Mouse (Mus musculus) embryonic facial prominence, embryonic 12.5 days (tissue): ENCODE results near the gene Ets1. TPM values are rescaled to one million over a fixed set of nuclear protein-coding genes. Genes with fewer than 3 reads are reported as not detected.
A peak's percentile ranks its signal among the peaks of the same experiment; 100 is the strongest.

Experiments used
- ATAC-seq: fragments of 200-750 bp; cut with Nextera tagmentation; 2 replicates; pipeline ENCODE4 v1.8.0; 2017; ENCODE audit not compliant: insufficient number of reproducible peaks, insufficient read depth, low FRiP score, low TSS enrichment
- H3K27ac ChIP-seq: fragments of 300-500 bp; sonication (generic); 2 replicates; pipeline ENCODE4 v1.5.1; 2016; ENCODE audit warnings: mild to moderate bottlenecking
- H3K27me3 ChIP-seq: fragments of 300-500 bp; sonication (generic); 2 replicates; pipeline ENCODE4 v1.6.1; 2016; ENCODE audit warnings: mild to moderate bottlenecking, moderate library complexity
- H3K36me3 ChIP-seq: fragments of 300-500 bp; sonication (generic); 2 replicates; pipeline ENCODE4 v1.6.1; 2016; ENCODE audit warnings: mild to moderate bottlenecking
- H3K4me1 ChIP-seq: fragments of 300-500 bp; sonication (generic); 2 replicates; pipeline ENCODE4 v1.6.1; 2016
- H3K4me2 ChIP-seq: fragments of 300-500 bp; sonication (generic); replicated peaks from 2 replicates; pipeline ENCODE4 v1.6.1; 2016; ENCODE audit warnings: mild to moderate bottlenecking, moderate library complexity
- H3K4me3 ChIP-seq: fragments of 300-500 bp; sonication (generic); 2 replicates; pipeline ENCODE4 v1.5.1; 2016; ENCODE audit warnings: mild to moderate bottlenecking
- H3K9ac ChIP-seq: fragments of 300-500 bp; sonication (generic); 2 replicates; pipeline ENCODE4 v1.6.1; 2016; ENCODE audit warnings: mild to moderate bottlenecking, moderate library complexity
- H3K9me3 ChIP-seq: fragments of 300-500 bp; sonication (generic); 2 replicates; pipeline ENCODE4 v1.6.1; 2016; ENCODE audit warnings: mild to moderate bottlenecking, moderate library complexity
- WGBS: fragments of 180-500 bp; shearing (Covaris S2); methylation state at CpG from one replicate; pipeline ENCODE4 v1.1.7; 2016; 5-methylcytosine and 5-hydroxymethylcytosine counted together
- polyA plus RNA-seq: library from polyadenylated mRNA; unstranded; fragments of >200 nt; fragmentation: Nextera tagmentation; extraction: Ambion mirVana; gene quantifications from 2 replicates; pipeline ENCODE4 v1.2.1, GENCODE M21; 2016

Ets1 gene
- polyA plus RNA-seq, 1 experiment from 2014 or later, result 46.0 TPM

GRCm38 (mm10) chr9:32650738-32651137 lies 14.7 kb downstream of the Ets1 start:
- no peaks in the 10 kb centered on the region for H3K9me3 ChIP-seq
- no peak overlapping the region for H3K4me3 ChIP-seq
- no peaks in the 10 kb centered on the region for H3K36me3 ChIP-seq
- no peak overlapping the region for H3K27ac ChIP-seq
- H3K4me1 ChIP-seq, result peaks cover 18% of the 10 kb centered on the region
- no peak for ATAC-seq
- H3K4me2 ChIP-seq, result no peak overlapping the region
- H3K9ac ChIP-seq, result no peak overlapping the region
- WGBS, result 64% methylated on average over 3 of the region's 3 CpGs
- no peaks in the 10 kb centered on the region for H3K27me3 ChIP-seq

GRCm38 (mm10) chr9:32652112-32652511 lies 16.1 kb downstream of the Ets1 start:
- no peak overlapping the region for H3K27ac ChIP-seq
- H3K4me2 ChIP-seq, result no peak overlapping the region
- H3K9me3 ChIP-seq, result no peaks in the 10 kb centered on the region
- WGBS, result 94% methylated on average over 10 of the region's 10 CpGs
- no peak for ATAC-seq
- H3K27me3 ChIP-seq, result no peaks in the 10 kb centered on the region
- H3K4me1 ChIP-seq, result peaks cover 4% of the 10 kb centered on the region
- no peak overlapping the region for H3K9ac ChIP-seq
- no peak overlapping the region for H3K4me3 ChIP-seq
- no peaks in the 10 kb centered on the region for H3K36me3 ChIP-seq

- H3K36me3 ChIP-seq, result no peaks in the 10 kb centered on the region
- 81% methylated on average over 1 of the region's 1 CpGs for WGBS
- no peak for ATAC-seq
- H3K4me1 ChIP-seq, result no peaks in the 10 kb centered on the region
- H3K4me2 ChIP-seq, result no peak overlapping the region
- no peaks in the 10 kb centered on the region for H3K9me3 ChIP-seq
- H3K4me3 ChIP-seq, result no peak overlapping the region
- no peak overlapping the region for H3K9ac ChIP-seq
- no peak overlapping the region for H3K27ac ChIP-seq
- no peaks in the 10 kb centered on the region for H3K27me3 ChIP-seq
These were observed 18.3 kb downstream of the Ets1 start for GRCm38 (mm10) chr9:32654305-32654704.

GRCm38 (mm10) chr9:32656351-32656844 lies 20.4 kb downstream of the Ets1 start:
- Histone ChIP-seq H3K27me3 (no peaks in the 10 kb centered on the region), H3K27ac (no peak overlapping the region), H3K9ac (no peak overlapping the region), H3K9me3 (no peaks in the 10 kb centered on the region), H3K4me3 (no peak overlapping the region), H3K36me3 (no peaks in the 10 kb centered on the region), H3K4me2 (no peak overlapping the region), H3K4me1 (no peaks in the 10 kb centered on the region)
- no peak for ATAC-seq
- WGBS, result 75% methylated on average over 5 of the region's 5 CpGs

GRCm38 (mm10) chr9:32657124-32657523 lies 21.1 kb downstream of the Ets1 start:
- 37% methylated on average over 2 of the region's 2 CpGs for WGBS
- no peak overlapping the region for H3K4me2 ChIP-seq

GRCm38 (mm10) chr9:32660406-32660960 lies 24.5 kb downstream of the Ets1 start:
- no peak for ATAC-seq
- Histone ChIP-seq H3K9me3 (no peaks in the 10 kb centered on the region), H3K4me3 (no peak overlapping the region), H3K27ac (no peak overlapping the region), H3K4me2 (no peak overlapping the region), H3K4me1 (no peaks in the 10 kb centered on the region), H3K27me3 (no peaks in the 10 kb centered on the region), H3K36me3 (no peaks in the 10 kb centered on the region), H3K9ac (no peak overlapping the region)
- WGBS, result 92% methylated on average over 2 of the region's 2 CpGs

More at GRCm38 (mm10) chr9:32657124-32657523, 21.1 kb downstream of the Ets1 start:
- Histone ChIP-seq H3K27ac (no peak overlapping the region), H3K27me3 (no peaks in the 10 kb centered on the region), H3K9me3 (no peaks in the 10 kb centered on the region), H3K36me3 (no peaks in the 10 kb centered on the region), H3K9ac (no peak overlapping the region), H3K4me1 (no peaks in the 10 kb centered on the region), H3K4me3 (no peak overlapping the region)
- ATAC-seq, result no peak

GRCm38 (mm10) chr9:32661071-32661470 lies 25.1 kb downstream of the Ets1 start:
- ATAC-seq, result no peak
- H3K36me3 ChIP-seq, result no peaks in the 10 kb centered on the region
- 88% methylated on average over 8 of the region's 8 CpGs for WGBS

GRCm38 (mm10) chr9:32661561-32661960 lies 25.5 kb downstream of the Ets1 start:
- no peak for ATAC-seq
- Histone ChIP-seq H3K27me3 (no peaks in the 10 kb centered on the region), H3K9me3 (no peaks in the 10 kb centered on the region), H3K4me2 (no peak overlapping the region), H3K4me1 (no peaks in the 10 kb centered on the region), H3K4me3 (no peak overlapping the region), H3K27ac (no peak overlapping the region), H3K9ac (no peak overlapping the region), H3K36me3 (no peaks in the 10 kb centered on the region)
- 80% methylated on average over 4 of the region's 4 CpGs for WGBS

More at GRCm38 (mm10) chr9:32661071-32661470, 25.1 kb downstream of the Ets1 start:
- no peak overlapping the region for H3K27ac ChIP-seq
- no peak overlapping the region for H3K4me2 ChIP-seq
- no peak overlapping the region for H3K4me3 ChIP-seq
- no peaks in the 10 kb centered on the region for H3K9me3 ChIP-seq
- no peak overlapping the region for H3K9ac ChIP-seq
- H3K4me1 ChIP-seq, result no peaks in the 10 kb centered on the region
- no peaks in the 10 kb centered on the region for H3K27me3 ChIP-seq

- Histone ChIP-seq H3K4me1 (peaks cover 25% of the 10 kb centered on the region), H3K4me3 (no peak overlapping the region), H3K27ac (no peak overlapping the region), H3K36me3 (no peaks in the 10 kb centered on the region), H3K9ac (no peak overlapping the region), H3K27me3 (no peaks in the 10 kb centered on the region), H3K9me3 (no peaks in the 10 kb centered on the region), H3K4me2 (no peak overlapping the region)
- no peak for ATAC-seq
- WGBS, result 66% methylated on average over 11 of the region's 11 CpGs
These were observed 30.8 kb downstream of the Ets1 start for GRCm38 (mm10) chr9:32666611-32667517.

GRCm38 (mm10) chr9:32667518-32667908 lies 31.5 kb downstream of the Ets1 start:
- H3K9me3 ChIP-seq, result no peaks in the 10 kb centered on the region
- H3K36me3 ChIP-seq, result no peaks in the 10 kb centered on the region
- peaks cover 31% of the 10 kb centered on the region for H3K4me1 ChIP-seq
- H3K27ac ChIP-seq, result 0 out of 2 replicates have a peak overlapping the region, but pooled peaks have one; percentile 4
- no peak for ATAC-seq
- H3K9ac ChIP-seq, result no peak overlapping the region
- 42% methylated on average over 7 of the region's 7 CpGs for WGBS
- H3K4me2 ChIP-seq, result no peak overlapping the region
- no peak overlapping the region for H3K4me3 ChIP-seq
- H3K27me3 ChIP-seq, result no peaks in the 10 kb centered on the region

- no peaks in the 10 kb centered on the region for H3K36me3 ChIP-seq
- peaks cover 37% of the 10 kb centered on the region for H3K4me1 ChIP-seq
- no peak for ATAC-seq
- WGBS, result 45% methylated on average over 9 of the region's 9 CpGs
- no peak overlapping the region for H3K27ac ChIP-seq
- no peak overlapping the region for H3K4me3 ChIP-seq
- no peak overlapping the region for H3K9ac ChIP-seq
- peaks cover 6% of the 10 kb centered on the region; the same call in 1 of the 2 replicates for H3K27me3 ChIP-seq
- H3K4me2 ChIP-seq, result no peak overlapping the region
- H3K9me3 ChIP-seq, result no peaks in the 10 kb centered on the region
These were observed 32.2 kb downstream of the Ets1 start for GRCm38 (mm10) chr9:32668075-32668673.
